Mouse (Mus musculus) lung, adult 2 months (tissue): ENCODE data around the gene Galnt7. TPM values are rescaled to one million over a fixed set of nuclear protein-coding genes. Genes with fewer than 3 reads are reported as not detected.
A peak's percentile ranks its signal among the peaks of the same experiment; 100 is the strongest.

Source experiments
- DNase-seq: peaks from one replicate; pipeline ENCODE4 v3.0.0; 2022
- H3K4me1 ChIP-seq: fragments of 200-500 bp; 2 replicates; pipeline ENCODE4 v1.6.1; 2011; ENCODE audit warnings: low read length; ENCODE audit not compliant: control insufficient read depth, insufficient read depth
- H3K4me3 ChIP-seq: fragments of 200-500 bp; replicated peaks from 2 replicates; pipeline ENCODE3; 2011; ENCODE audit warnings: low read depth, mild to moderate bottlenecking, control low read depth, low read length; ENCODE audit errors: extremely low read depth
- CTCF ChIP-seq: fragments of 200-500 bp; IDR thresholded peaks from 2 replicates; pipeline ENCODE4 v1.5.1; 2011; ENCODE audit warnings: mild to moderate bottlenecking, low read length, control low read depth; ENCODE audit not compliant: insufficient read depth
- POLR2A ChIP-seq: fragments of 200-500 bp; IDR thresholded peaks from 2 replicates; pipeline ENCODE4 v1.6.1; 2011; ENCODE audit warnings: low read depth, mild to moderate bottlenecking, control low read depth, low read length, borderline replicate concordance; ENCODE audit errors: extremely low read depth
- whole genome bisulfite sequencing: fragments of 180-500 bp; shearing (Covaris S2); methylation state at CpG from one replicate; pipeline ENCODE4 v1.1.7; 2018; 5-methylcytosine and 5-hydroxymethylcytosine counted together
- polyA plus RNA-seq: library from polyadenylated mRNA; depleted of rRNA; stranded (reverse); fragments of >200 nt; gene quantifications from 2 replicates; pipeline ENCODE4 v1.2.3, GENCODE M21; 2012; rRNA removed

Gene Galnt7
- 2.0 and 2.1 TPM in 2 replicates for polyA plus RNA-seq

DNA sequence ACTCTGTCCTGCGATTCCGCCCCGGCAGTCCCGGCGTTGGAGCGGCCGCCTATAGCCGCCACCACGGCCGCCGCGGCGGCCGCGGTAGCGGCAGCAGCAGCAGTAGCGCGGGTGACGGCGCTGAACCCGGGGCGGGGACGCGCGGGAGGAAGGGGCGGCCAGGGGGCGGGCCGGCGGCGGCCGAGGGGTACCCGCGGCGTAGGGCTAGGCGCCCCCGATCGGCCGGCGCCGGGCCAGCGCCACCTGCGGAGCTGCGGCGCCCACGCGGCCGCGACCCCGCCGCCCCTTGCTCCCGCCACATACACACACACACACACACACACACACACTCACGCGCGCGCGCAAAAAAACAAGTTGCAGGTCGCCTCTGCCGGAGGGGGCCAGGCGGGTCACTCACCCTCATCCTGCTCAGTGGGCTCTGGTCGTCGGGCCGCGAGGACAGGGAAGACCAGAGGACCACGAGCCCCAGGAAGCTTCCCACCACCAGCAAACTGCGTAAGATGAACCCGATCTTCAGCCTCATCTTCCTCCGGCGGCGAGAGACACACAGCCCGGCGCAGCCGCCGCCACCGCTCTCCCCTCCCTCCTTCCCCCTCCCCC, at the start of gene Galnt7:
Gene Galnt7 (minus strand): TSS at position 577 of the 600 bp plus-strand sequence.
- Histone ChIP-seq H3K4me3 (peak within 1 kb of the TSS; percentile 99), H3K4me1 (peaks cover 3% of the 10 kb centered on the region)
- TF ChIP-seq CTCF = no peak
- TF ChIP-seq POLR2A = peak; percentile 21; the same call in 1 of the 2 replicates
- WGBS = 1% methylated on average over 70 of the region's 74 CpGs
- peak; percentile 63 for DNase-seq

DNA sequence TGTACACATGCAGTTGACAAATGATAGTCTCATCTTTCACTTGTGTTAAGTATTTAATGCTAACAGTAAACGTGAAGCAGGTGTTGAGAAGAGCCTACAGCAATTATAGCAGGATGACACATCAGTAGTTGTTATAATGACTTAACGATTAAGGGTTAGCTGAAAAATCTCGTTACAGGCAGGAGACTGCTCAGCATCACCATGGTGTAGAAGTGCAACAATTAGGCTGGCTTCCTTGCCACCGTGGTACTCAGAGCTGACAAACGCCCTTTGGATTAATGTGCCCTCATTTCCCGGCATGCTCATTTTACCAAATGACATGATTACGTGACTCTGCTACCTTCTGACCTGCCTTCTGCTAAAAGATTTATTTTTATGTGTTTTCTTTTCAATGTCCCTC, 35.8 kb upstream of the Galnt7 start:
- 55% methylated on average over 7 of the region's 7 CpGs for WGBS
- TF ChIP-seq CTCF = no peak
- no peak for TF ChIP-seq POLR2A

DNA sequence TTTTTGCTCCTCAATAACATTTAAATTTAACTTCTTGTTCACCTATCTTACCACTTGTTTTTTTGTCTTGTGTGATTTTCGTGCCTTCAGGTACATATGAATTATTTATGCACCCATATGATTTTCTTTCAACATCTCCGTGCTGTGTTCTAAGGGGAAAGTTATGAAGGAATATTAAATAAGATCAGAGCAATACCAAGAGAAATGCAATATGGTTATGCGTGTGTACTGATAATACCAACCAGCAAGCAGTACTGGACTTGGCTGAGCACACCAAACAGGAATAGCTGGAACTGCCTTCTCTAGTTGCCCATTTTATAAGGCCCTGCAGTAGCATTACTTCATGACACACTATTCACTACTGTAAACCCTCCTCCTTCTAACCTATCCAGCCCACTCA, 33.0 kb upstream of the Galnt7 start:
- Histone ChIP-seq H3K4me1 (no peaks in the 10 kb centered on the region), H3K4me3 (no peak overlapping the region)
- DNase-seq = no peak
- TF ChIP-seq POLR2A (no peak), CTCF (no peak)
- 87% methylated on average over 3 of the region's 3 CpGs for WGBS

More for the DNA sequence above, 35.8 kb upstream of the Galnt7 start:
- DNase-seq = no peak
- H3K4me1 ChIP-seq = no peaks in the 10 kb centered on the region
- H3K4me3 ChIP-seq = no peak overlapping the region

DNA sequence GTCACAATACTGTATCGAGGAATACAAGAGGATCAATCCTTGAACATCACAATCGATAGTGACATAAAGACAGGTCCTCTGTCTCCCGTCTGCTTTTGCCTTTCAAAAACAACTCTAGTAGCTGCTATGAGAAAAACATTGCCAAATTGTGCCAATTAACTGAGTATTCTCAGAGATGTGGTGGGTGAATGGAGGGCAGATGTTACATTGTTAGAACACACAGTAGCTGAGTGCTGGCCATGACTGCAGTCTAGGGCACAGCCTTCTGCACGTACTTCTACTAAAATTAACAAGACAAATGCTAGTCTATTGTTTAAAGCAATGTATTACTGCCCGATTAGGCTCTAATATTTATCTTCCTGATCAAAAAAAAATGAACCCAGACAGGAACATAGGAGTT, 27.2 kb upstream of the Galnt7 start:
- no peak overlapping the region for H3K4me3 ChIP-seq
- no peak for DNase-seq
- 69% methylated on average over 5 of the region's 5 CpGs for WGBS
- TF ChIP-seq POLR2A (no peak), CTCF (no peak)
- H3K4me1 ChIP-seq = no peaks in the 10 kb centered on the region

DNA sequence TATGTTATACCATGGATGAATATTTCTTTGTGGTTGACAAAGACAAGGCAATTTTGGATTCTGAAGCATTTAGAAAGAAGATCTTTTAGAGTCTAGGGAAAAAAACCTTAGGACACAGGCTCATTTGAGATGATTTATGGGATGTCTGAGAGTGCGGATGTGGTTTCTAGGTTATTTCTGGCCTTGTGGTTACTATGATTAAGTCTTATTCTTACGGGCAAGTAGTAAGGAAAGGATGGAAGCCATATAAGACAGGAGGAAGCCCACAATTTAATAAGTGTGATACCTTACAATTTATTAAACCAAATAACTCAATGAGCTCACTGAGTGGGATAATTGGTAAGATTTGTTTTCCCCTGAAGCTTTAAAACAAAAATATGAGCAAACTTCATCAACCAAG, 11.3 kb upstream of the Galnt7 start:
- 75% methylated on average over 2 of the region's 2 CpGs for WGBS
- Histone ChIP-seq H3K4me1 (no peaks in the 10 kb centered on the region), H3K4me3 (no peak overlapping the region)
- TF ChIP-seq POLR2A (no peak), CTCF (no peak)
- DNase-seq = no peak

DNA sequence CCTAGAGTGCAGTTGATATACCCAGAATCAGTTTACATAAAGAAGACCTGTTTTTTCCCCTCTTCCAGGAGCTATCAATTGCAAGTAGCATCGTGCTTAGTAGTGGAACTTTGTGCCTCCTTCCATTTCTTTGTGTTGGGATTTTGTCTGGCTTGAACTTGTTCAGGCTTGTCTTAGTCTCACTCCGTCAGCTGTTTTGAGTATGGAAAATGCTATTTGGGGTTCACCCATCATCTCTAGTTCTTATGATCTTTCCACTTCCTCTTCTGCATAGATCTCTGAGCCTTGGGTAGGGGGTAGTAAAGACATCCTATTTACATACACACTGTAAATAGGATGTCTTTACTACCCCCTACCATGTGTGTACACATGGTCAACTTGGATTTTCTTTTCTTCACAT, 7.2 kb upstream of the Galnt7 start:
- 86% methylated on average over 2 of the region's 2 CpGs for WGBS
- no peaks in the 10 kb centered on the region for H3K4me1 ChIP-seq
- TF ChIP-seq CTCF (no peak), POLR2A (no peak)
- DNase-seq = no peak
- no peak overlapping the region for H3K4me3 ChIP-seq

DNA sequence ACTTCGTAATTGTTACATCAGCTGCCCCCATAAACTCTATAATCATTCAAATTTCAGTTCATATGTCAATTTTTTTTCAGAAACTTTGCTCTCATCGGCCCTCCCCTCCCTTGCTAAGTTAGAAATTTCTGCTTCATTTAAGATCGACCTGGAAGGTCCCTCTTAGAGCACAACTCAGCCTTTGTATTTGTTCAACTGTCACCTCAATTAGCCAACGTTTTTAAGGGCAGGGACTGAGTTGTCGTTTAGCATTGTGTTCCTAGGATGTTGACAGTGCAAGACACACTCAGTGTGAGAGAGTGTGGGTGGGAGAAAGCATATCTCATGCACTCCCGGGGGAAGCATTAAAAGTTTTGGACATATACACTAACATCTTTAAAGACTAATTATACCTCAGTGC, 3.6 kb upstream of the Galnt7 start:
- WGBS = 62% methylated on average over 6 of the region's 6 CpGs
- TF ChIP-seq CTCF = no peak
- DNase-seq = no peak

DNA sequence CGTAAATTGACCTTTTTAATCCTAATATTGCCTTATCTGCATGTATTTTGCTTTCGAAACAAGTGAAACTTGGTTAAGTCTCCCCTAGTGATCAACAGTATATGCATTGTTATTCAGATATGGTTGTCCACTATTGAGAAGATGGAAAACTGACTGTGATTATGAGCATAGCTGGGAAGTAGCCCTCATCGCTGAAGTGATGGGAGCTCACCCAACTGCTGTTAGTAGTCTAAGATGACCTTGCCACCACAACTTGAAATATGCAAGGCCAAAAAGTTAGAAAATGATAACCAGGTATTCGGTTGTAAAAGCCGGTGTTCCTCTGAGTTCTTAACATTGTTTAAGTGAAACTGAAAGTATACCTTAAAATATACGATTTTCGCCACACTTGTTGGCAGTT, 1.3 kb upstream of the Galnt7 start:
- peaks cover 3% of the 10 kb centered on the region for H3K4me1 ChIP-seq
- TF ChIP-seq CTCF (no peak), POLR2A (no peak)
- peak overlapping the region; percentile 5 for H3K4me3 ChIP-seq
- no peak for DNase-seq
- 76% methylated on average over 7 of the region's 7 CpGs for WGBS

More for the DNA sequence above, 3.6 kb upstream of the Galnt7 start:
- H3K4me3 ChIP-seq = no peak overlapping the region
- H3K4me1 ChIP-seq = peaks cover 3% of the 10 kb centered on the region

DNA sequence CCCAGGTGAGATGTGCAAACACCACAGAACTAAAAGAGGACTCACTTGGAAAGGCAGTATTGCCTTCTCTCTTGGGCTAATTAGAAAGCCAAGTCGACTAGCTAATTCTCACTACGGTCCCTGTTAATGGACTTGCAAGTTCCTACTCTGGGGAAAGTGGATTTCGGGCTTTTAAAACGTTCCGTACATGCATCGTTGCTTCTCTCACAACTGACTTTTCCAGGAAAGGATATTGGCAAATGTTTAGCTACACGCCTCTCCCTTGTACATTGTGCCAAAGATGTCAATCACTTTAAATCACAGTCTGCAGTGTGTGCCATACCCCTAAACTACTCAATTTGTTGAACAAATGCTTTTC, 915 bp upstream of the Galnt7 start:
- no peak for TF ChIP-seq POLR2A
- no peak for TF ChIP-seq CTCF
- H3K4me1 ChIP-seq = peaks cover 3% of the 10 kb centered on the region
- no peak for DNase-seq
- WGBS = 12% methylated on average over 7 of the region's 7 CpGs
- peak overlapping the region; percentile 5 for H3K4me3 ChIP-seq

DNA sequence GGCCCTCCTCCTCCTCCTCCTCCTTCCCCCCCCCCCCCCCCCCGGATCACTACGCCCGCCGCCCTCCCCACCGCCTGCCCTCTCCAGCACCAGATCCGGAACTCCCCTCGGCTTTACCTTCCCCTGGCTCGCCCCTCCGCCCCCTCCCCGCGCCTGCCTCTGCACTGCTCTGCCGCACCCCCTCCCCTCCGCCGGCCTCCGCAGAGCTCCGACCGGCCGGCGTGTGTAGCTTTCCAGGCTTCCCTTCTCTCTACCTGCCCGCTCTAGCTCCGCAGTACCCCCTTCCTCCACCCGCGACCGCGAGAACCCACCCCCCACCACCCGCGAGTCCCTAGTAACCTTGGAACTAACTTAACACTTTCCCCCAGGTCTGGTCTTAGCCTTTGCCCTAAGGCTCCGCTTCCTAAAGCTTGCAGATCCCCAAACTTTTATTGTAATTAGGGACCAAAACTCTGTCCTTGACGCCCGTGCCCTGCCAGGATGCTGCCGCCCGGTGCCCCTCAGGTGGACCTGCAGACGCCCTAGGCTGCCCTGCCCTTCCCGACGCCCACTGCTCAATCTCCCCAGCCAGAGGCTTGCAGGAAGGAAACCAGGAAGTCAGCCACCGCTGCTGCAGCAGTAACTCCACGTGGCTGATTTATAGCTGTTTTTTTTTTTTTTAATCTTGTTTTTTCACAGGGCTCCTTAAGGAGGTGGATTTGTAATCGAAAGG, 380 bp upstream of the Galnt7 start:
- H3K4me1 ChIP-seq = peaks cover 3% of the 10 kb centered on the region
- H3K4me3 ChIP-seq = peak overlapping the region; percentile 70
- peak; percentile 48 for DNase-seq
- 1% methylated on average over 28 of the region's 38 CpGs for WGBS
- no peak for TF ChIP-seq POLR2A
- no peak for TF ChIP-seq CTCF
